Mouse (Mus musculus) cerebellum, adult 18-20 months (tissue): ENCODE data around the gene Sec61a1.

Experiments
- DNase-seq, 2 experiments: peaks; one replicate each; pipeline ENCODE4 v3.0.0; 2021

The Sec61a1 gene

GRCm38 (mm10) chr6:88515971-88516370 lies 2.7 kb downstream of the Sec61a1 start:
- DNase-seq, result no peak

GRCm38 (mm10) chr6:88514546-88514945 lies 4.2 kb downstream of the Sec61a1 start:
- DNase-seq, result no peak

- DNase-seq, result no peak
Observed at GRCm38 (mm10) chr6:88513984-88514383, 4.7 kb downstream of the Sec61a1 start.

GRCm38 (mm10) chr6:88503044-88503443 lies 15.7 kb downstream of the Sec61a1 start:
- DNase-seq, result no peak

- no peak for DNase-seq
Observed at GRCm38 (mm10) chr6:88502030-88502970, 16.4 kb downstream of the Sec61a1 start.

- DNase-seq, result no peak
Observed at GRCm38 (mm10) chr6:88500405-88500767, 18.3 kb downstream of the Sec61a1 start.

- DNase-seq, result peak; percentile 75 to 85
Observed at GRCm38 (mm10) chr6:88499481-88500404, 19.0 kb downstream of the Sec61a1 start.

GRCm38 (mm10) chr6:88493712-88494111 lies 25.0 kb downstream of the Sec61a1 start:
- no peak for DNase-seq

- peak; percentile 95 for DNase-seq
Observed at GRCm38 (mm10) chr6:88490629-88491354, 27.9 kb downstream of the Sec61a1 start.

GRCm38 (mm10) chr6:88489834-88490233 lies 28.9 kb downstream of the Sec61a1 start:
- no peak for DNase-seq

- no peak for DNase-seq
Observed at GRCm38 (mm10) chr6:88489026-88489425, 29.7 kb downstream of the Sec61a1 start.

GRCm38 (mm10) chr6:88486893-88487292 lies 31.8 kb downstream of the Sec61a1 start:
- peak; percentile 57 to 61 for DNase-seq

GRCm38 (mm10) chr6:88485378-88485777 lies 33.3 kb downstream of the Sec61a1 start:
- DNase-seq, result no peak

- DNase-seq, result peak in 1 of 2 experiments; percentile 40
Observed at GRCm38 (mm10) chr6:88483913-88484312, 34.8 kb downstream of the Sec61a1 start.

- peak; percentile 82 to 88 for DNase-seq
Observed at GRCm38 (mm10) chr6:88483111-88483510, 35.6 kb downstream of the Sec61a1 start.

- DNase-seq, result no peak
Observed at GRCm38 (mm10) chr6:88480421-88480820, 38.3 kb downstream of the Sec61a1 start.

GRCm38 (mm10) chr6:88469878-88470277 lies 48.8 kb downstream of the Sec61a1 start:
- no peak for DNase-seq

- DNase-seq, result peak; percentile 88 to 95
Observed at GRCm38 (mm10) chr6:88465181-88465920, 53.4 kb downstream of the Sec61a1 start, which contains the start of gene Ruvbl1. TSS of gene Ruvbl1 (plus strand) at chr6:88465409.

- DNase-seq, result no peak
Observed at GRCm38 (mm10) chr6:88454545-88454944, 64.2 kb downstream of the Sec61a1 start.
